Mouse (Mus musculus): ENCODE data around the gene Rem1.
A peak's percentile ranks its signal among the peaks of the same experiment; 100 is the strongest.
"Not testable (repeated sequence)": the region's sequence is repeated elsewhere in the genome, so short reads cannot be mapped to it uniquely, and the experiment has no call there.

Gene Rem1

DNA sequence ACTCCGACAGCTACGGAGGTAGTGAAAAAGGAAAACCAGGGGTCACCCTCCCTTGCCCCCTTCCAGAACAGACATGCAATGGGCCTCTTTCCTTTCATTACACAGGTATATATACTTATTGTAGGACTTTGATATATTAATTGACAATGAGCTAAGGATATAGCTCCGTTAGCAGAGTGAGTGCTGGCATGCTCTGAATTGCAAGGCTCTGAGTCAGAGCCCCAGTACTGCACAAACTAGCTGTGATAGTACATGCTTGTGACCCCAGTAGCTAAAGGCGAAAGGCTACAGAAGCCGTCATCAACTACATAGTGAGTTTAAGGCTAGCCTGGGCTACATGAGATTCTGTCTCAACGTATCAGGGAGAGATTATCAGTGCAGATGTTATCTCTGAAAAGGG is 3.2 kb downstream of the Rem1 start:
- no peak for DNase-seq

DNA sequence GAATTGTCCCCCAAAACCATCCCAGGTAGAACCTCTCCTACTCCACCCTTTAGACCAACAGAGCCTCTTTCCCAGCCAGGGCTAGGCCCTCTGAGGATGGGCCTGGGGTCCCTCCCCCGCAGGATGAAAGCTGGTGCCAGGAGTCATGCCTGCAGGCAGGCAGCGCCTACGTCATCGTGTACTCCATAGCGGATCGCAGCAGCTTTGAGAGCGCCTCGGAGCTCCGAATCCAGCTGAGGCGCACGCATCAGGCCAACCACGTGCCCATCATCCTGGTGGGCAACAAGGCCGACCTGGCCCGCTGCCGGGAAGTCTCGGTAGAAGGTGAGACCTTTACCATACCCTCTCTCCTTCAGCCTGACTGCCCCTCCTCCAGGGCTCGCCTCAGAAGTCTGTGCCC is 6.6 kb downstream of the Rem1 start:
- no peak for DNase-seq

DNA sequence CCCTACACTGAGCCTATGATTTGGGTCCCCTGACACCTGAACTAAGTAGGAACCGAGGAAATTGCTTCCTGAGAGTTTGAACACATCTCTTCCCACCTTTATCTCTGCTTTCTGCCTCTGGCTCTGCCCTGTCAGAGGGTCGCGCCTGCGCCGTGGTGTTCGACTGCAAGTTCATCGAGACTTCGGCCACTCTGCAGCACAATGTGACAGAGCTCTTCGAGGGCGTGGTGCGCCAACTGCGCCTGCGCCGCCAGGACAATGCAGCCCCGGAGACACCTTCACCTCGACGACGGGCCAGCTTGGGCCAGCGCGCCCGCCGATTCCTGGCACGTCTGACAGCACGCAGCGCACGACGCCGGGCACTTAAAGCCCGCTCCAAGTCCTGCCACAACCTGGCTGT is 7.6 kb downstream of the Rem1 start:
- DNase-seq: no peak

DNA sequence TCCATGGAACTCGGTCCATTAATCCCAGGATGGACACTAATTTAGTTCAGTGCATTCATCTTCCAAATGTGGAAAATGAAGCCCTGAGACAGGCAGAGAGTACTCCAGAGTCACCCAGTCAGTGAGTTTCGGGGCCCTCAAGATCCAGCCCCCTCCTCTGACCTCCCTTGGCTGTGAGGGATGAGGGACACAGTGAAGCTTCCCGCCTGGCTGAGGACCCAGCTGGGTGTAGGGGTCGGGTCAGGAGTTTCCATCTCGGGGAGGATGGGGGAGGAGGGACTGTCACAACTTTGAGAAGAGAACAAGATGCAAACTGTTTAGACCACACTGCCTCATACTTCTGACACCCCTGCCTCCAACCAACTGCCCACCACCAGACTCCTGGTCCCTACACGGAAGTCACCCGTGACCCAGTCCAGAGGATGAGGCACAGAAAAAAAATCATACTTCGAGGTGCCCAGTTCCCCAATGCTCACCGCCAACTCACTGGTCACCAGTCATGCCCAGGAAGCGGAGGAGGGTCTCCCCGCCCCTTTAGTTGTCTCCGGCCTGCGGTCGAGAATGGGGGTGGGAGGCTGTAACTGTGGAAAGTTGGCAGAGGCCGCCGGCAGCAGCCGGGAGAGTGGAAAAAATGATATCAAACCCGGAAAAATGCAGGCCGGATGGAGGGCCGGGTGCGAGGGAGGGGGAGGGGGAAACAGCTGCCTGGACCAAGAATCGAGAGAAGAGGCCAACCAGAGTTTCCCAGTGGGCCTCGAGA is 9.7 kb downstream of the Rem1 start:
- DNase-seq: peak; percentile 40

DNA sequence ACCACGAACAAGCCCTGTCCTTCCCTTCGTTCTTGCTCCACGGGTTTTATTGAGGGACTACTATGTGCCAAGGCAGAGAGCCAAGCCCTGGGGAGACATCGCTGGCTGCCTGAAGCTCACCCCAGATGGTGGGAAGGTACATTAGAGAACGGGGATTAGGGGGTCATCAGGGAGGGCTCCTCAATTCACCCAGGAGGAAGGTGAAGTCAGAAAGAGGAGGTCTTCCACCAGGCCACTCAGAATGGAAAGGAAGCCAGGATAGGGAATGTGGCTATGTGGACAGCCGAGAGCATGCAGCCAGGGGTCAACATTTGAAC is 10.2 kb downstream of the Rem1 start:
- no peak for DNase-seq

DNA sequence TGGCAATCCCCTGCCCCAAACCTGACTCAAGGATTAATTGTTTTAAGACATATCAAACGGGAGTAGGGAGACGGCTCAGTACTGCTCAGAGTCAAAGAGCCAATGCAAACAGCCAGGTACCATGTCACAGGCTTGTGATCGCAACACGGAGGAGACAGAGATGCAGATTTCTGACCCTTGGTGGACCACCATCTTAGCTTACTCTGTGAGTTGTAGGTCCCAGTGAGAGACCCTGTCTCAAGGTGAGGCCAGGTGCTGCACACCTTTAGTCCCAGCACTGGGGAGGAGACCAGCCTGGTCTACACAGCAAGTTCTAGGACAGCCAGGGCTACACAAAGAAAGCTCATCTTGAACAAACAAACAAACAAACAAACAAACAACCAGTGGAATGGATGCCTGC is 10.6 kb downstream of the Rem1 start:
- no peak for DNase-seq

DNA sequence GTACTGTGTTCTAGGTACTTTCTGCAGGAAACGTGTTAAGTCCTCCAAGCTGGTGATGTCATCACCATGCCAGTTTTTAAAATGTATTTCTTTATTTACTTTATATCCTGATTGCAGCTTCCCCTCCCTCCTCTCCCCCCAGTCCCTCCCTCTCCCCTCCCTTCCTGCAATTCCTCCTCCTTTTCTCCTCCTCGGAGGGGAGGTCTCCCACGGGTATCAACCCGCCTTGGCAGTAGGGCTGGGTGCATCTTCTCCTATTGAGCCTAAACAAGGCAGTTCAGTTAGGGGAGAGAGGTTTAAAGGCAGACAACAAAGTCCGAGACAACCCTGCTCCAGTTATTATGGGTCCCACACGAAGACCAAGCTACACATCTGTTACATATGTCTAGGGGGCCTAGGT is 12.1 kb downstream of the Rem1 start:
- DNase-seq: no peak

DNA sequence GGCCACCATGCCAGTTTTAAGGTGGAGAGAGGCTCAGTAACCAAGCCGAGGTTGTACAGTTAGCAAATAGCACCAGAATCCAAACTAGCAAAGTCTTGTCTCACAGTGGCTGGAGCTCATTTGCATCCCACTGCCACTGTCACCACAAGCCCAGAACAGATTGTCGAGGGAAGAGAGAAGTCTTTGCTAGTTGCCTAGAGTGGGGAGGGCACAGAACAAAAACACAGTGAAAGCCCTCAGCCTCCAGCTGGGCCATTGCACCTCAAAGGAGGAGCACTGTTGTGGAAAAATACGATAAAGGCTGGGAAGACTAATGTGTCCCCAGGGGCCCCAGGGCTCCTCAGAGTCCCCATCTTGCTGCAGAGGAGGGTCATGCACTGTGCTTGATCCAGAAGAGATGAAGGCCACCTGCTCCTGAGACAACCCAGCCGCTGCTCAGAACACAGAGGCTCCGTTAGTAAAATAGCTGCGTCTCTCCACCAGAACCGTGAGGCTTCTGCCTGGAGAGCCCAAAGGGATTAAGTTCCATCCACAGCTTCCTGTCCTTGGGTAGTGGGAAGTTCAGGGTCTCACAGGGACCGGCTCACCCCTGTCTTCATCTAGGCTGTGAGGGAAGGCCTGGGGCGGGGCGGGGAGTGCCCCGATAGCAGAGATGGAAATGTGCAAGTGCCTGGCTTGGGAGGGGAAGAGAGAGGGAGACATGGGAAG is 12.8 kb downstream of the Rem1 start:
- DNase-seq: no peak

DNA sequence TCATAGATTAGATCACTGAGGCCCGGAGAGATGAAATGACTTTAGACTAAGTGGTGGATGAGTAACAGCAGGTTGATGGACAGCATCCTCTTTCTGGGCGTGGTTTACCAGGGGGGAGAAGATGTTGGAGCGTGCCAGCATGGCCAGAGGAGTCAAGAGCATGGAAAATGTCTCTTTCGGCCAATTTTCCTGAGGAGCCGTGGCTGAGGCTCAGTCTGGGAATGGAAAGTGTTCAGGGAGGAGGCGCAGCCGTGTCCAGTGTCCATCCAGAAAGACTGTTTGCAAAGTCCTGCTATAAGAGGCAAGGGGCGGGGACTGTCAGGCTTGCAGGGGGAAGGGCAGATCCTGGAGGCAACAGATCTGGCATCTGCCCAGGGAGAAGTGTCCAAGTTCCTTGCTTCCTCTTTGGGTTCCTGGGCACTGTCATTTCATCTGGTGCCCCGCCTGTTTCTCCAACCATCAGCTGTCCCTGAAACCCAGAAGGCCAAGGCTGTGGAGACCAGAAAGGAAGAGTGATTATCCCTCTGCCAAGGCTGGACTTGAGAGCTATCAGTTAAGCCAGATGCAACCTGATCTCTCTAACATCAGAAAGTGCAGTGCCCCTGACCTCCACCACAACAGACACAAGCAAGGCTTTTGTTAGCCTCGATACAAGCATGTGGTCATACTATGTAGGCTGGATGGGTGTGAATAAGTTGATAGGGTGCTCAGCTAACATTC is 26.3 kb downstream of the Rem1 start:
- peak; percentile 32 for DNase-seq

DNA sequence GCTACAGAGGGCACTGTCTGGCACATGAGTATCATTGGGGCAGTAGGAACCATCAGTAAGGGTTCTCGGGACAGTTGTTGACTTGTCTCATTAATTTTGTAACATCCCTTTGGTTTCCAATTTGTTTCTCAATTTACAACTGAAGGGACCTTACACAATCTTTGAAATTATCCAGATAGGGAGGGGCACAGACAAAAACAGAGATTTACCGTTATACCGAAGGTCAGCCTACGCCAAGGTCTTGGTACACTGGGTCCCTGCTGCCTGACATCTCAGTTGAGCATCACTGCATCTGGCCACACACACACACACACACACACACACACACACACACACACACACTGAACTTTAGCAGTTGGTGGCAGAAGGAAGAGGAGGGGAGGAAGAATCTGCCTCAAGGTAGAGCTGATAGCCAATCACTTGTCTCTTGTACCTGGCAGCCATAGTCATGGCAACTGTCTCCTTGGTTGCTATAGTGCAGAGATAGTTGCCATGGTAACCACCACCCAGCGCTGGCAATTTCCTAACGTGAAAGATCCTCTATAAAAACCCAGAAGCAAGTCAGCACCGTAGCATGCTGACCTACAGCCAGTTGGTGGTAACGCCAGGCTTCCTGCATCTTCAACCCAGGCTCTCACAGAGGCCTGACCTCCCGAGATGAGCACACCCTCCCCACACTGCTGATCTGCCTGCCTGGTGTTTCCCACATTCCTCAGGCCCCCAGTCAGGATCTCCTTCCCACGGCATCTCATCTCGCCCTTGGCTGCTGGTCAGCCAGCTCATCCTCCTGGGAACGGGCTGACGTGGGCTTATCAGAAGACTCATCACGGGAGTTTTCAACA is 27.3 kb downstream of the Rem1 start:
- peak; percentile 90 for DNase-seq

DNA sequence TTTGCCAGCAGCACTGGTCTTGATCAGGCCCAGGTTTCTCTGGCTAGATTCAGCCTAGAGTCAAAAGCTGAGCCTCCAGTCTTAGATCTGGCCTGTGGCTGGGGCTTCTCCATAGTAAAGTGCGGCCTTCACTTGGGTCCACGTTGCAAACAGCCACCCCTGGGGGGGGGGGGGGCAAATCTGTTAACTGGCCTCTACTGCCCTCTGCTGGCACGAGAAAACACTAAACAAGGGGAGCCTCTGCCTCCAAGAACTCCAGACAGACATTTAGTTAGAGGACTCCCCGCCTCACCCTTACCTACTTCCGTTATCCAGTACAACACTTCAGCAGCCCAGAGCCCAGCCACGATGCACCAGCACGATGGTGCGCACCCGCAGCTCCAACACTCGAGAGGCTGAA is 30.6 kb downstream of the Rem1 start:
- no peak for DNase-seq

DNA sequence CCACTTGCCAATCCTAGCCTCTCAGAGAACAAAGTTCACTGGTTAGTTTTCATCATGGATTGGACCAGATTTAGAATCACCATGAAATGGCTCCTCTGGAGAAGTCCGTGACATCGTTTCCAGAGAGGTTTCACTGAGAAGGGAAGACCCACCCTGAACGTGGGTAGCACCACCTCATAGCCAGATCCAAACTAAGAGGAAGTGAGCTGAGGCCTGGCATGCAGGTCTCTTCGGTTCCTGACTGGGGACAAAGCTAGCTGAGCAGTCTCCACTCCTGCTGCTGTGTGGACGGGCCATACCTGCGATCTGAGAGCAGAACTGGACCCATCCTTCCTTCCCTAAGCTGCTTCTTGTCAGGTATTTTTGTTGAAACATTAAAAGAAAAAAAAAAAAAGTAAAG is 34.4 kb downstream of the Rem1 start:
- no peak for DNase-seq

DNA sequence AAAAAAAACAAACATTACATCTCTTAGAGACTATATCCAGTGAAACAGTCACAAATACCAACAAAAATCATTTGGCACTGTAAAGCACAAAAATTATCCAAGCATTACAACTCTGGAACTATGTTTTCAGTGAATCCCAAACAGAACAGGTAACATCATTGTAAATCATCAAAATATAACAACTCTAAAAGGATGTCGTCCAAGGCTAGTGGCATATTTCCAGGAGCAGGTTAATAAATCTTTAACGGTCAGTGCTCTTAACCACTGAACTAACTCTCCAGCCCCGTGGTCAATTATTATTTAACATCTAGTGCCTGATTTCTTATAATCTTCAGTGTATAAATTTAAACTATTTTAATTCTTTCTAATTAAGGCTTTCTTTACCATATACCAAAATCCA is 39.4 kb downstream of the Rem1 start:
- not testable (repeated sequence) for DNase-seq

DNA sequence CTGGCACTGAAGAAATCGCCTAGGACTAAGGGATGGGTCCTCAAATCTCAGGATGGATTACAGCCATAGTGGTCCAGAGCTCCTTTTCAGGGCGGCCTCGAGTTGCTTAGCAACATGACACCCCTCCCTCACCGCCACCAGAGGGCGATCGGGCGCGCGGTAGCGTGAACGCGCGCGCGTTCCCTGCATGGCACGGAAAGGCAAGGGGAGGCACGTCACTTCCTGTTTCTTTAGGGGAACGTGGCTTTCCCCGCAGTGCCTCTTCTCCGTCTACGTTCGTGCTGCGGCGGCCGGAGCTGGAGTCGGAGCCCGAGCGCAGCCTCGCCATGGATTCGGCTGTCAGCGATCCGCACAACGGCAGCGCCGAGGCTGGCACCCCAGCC is 42.5 kb downstream of the Rem1 start, which contains the start of gene H13:
Gene H13 (plus strand): TSS at position 206 of the 383 bp plus-strand sequence.
- DNase-seq: peak; percentile 92

DNA sequence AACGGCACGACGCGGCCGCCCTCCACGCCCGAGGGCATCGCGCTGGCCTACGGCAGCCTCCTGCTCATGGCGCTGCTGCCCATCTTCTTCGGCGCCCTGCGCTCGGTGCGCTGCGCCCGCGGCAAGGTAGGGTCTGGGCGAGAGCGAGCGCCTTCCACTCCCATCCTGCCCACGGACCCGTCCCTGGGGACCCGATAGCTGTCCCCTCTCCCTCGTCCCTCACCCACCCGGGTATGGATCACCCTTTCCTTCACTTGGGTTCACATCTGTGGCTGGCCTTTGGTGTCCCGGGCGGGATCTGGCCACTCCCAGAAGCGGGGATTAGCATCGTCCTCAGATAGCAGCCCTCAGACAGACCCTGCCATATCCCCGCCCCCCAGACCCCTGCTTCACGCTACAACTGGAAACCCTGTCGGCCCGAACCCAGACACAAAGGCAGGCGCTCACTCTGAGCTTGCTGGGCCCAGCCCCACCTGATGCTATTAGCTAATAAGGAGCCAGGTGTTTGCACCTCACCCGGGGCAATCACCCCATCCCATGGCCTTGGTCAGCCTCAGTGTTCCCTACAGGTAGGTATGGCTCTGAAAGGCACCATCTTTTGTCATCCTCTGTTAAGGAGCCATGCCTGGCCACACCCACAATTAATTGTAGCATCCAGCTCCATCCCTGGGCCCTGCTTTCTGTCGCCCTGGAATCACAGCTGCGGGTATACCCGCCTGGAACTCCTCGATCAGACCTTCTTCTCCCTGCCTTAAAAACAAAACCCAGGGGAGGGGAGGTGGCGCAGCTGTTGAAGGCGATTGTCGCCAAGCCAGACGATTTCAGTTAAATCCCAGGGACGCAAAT is 43.1 kb downstream of the Rem1 start:
- no peak for DNase-seq

DNA sequence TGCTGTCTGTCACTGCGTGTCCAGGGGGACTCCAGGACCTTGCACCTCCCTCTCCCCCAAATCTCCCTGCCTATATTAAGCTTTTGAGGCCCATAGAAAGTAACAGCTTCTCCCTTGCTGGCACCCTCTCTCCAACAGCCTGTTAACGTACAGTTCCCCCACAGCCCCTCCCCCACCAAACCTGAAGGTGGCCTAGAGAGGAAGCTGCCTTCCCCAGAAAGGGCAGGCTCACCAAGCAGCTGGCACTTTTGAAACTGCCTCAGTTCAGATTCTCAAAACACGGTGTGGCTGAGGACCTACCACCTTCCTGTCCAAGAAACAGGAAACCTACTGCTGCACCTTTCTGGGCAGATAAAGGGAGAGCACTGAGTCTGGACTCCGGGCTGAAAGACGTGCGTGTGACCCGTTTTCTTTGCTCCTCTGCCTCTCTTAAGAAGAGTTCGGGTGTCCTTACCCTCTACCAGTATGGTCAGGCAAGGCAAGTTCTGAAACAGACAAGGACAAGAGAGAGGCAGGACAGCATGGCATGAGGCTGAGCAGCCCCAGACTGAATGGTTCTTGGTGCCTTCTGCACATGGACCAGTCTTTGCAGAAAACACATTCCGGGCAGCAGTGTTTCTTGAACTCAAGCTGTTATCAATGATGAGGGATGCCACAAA is 44.4 kb downstream of the Rem1 start:
- no peak for DNase-seq

DNA sequence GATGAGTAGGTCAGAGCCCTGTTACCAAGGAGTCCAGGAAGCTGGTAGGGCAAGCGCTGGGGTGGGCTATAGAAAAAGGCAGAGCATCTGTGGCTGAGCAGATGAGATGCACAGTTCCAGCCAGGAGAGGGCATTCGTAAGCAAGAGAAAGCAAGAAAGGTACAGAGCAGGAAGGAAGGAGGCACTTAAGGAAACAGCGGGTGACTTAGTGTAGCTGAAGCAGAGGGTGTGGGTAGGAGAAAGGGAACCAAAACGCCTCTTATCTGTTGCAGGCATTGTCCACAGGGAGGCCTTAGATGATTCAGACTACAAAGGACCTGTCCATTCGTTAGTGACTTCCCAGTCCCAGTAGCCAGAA is 44.9 kb downstream of the Rem1 start:
- no peak for DNase-seq

DNA sequence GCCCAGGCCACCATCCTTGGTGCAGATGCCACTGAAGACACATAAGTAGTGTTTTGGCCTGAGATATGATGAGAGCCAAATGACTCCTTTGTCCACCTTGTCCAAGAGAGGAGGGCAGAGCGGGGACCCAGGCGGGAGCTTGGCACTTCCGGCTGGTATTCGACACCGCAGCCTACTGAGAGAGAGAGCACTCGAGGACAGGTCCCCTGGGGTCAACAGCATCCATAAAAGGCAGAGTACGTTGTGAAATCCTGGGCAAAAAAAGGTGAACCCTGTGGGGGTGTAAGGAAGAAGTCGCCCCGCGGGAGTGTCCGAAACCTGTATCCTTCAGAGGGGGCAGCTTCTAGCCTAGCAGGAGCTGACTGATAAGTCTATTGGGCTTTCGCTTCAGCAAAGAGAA is 45.4 kb downstream of the Rem1 start:
- no peak for DNase-seq

DNA sequence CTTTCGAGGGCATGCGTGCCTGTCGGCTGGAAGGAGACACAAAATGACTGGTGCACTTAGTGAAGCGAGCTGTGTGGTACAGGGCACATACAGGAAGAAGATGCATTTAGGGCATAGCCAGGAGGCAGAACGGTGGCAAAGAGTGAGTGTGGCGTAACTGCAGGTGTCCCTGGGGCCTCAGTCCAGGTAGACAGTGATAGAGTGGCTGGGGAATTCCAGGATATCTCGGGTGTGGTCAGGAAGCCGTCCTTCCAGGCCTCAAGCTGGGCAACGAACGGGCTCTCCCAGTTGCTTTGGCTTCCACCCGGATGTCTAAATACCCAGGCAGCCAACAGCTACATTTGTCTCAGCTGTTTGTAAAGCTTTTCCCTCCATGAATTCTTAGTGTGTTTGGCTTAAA is 47.4 kb downstream of the Rem1 start:
- no peak for DNase-seq

DNA sequence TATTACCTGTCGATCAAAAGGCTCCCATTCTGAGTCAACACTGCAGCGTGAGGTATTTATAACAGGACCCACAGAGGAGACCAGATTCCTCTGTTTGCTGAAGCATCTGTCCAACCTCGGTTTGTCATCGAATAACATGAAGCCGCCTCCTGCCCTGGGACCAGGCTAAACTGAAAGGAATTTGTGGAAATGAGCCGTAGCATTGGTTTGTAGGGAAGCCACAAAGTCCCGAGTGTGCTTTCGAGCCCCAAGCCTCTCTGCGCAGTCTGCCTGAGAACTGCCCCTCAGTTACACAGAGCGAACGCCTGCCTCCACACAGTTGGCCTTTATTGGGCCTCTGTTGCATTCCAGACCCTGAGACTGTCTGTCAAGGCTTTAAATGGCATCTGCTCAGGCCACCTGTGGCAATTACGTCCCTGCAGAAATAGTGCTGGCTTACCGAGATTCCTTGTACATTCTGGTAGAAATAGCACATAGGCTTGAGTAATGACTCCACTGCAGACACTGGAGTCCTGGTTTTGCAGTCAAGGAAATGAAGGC is 48.6 kb downstream of the Rem1 start:
- DNase-seq: no peak

DNA sequence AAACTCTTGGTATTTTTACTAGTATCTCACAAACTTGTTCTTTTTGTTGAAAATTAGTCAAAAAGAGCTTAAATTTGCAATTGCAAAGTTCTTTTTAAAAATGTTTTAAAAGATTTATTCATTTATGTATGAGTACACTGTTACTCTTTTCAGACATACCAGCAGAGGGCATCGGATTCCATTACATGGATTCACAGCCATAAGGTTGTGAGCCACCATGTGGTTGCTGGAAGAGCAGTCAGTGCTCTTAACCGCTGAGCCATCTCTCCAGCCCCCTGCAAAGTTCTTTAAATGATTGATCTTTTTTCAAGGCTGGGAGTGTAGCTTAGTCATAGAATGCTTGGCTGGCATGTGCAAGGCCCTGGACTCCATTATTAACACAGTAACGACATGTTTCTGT is 51.6 kb downstream of the Rem1 start:
- DNase-seq: no peak

DNA sequence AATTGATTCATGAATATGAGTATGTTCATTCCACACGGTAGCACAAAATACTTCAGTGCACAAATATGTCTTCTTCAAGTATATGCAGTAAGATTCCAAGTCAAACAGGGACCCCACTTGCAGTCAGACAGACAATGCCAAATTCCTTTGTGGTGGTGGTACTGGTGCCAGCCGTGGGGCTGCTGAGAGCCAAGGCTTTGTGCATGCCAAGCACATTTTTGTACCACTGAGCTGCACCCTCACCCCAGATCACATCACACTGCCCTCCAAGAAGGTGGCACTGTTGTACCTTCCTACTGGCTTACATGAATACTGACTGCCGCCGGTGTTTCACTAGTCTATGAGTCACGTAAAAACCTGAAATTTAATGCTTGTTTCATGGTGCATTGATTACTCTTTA is 52.2 kb downstream of the Rem1 start:
- no peak for DNase-seq
